10 mouse cellular contexts compared by ENCODE assay signal in the genomic region with DNA sequence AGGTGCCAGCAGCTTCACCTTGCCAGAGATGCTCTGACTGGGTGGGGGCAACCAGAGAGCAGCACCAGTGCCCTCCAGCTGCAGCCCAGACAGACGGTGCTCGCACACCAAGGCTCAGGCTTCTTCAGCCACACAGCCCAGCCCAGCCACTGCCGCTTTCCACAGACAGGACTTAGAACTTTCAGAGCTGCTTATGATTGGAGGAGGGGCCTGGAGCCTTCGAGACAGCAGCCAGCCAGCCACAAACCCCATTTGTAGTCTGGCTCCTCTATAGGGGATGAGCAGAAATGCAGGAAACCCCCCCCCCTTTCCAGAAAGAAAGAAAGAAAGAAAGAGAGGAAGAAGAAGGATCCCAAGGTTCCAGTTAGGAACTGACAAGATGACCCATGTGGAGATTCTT. TPM values are rescaled to one million over a fixed set of nuclear protein-coding genes. Genes with fewer than 3 reads are reported as not detected.
A peak's percentile ranks its signal among the peaks of the same experiment; 100 is the strongest.
DNase-seq lines count a peak whose midpoint lies in the region; ATAC-seq and TF ChIP-seq lines count a peak whose summit lies in the region.
"Had no signal": no experiment of that assay in that cellular context is flagged by ENCODE, and none has a peak within 500 bp of the region (broad histone marks: within the 10 kb centered on the region; RNA-seq: fewer than 3 reads in every experiment).

No protein-coding gene starts in this region.

- no peak overlapping the region for H3K4me3 ChIP-seq in layer of hippocampus, adult 2 months
- H3K4me3 ChIP-seq in cerebellum, adult 2 months (replicated peaks; ENCODE audit: insufficient read depth, low read depth, low read length), result no peak overlapping the region

- peak; percentile 55 for ATAC-seq in common myeloid progenitor, adult 5-6 weeks (replicated peaks; ENCODE audit: low read depth, poor library complexity, severe bottlenecking)

- H3K4me1 ChIP-seq in cerebellum, adult 2 months (ENCODE audit: control insufficient read depth, insufficient read depth, low read length), result peaks cover 9% of the 10 kb centered on the region; the same call in 1 of the 2 replicates

- peak; percentile 3 for DNase-seq in adrenal gland, postnatal 14 days
- no peak for DNase-seq in adrenal gland, adult 2 months
- no peak for DNase-seq in layer of hippocampus, adult 2 months (ENCODE audit: low spot score in 2 of 2)
- no peak for DNase-seq in layer of hippocampus, postnatal 14 days (ENCODE audit: low spot score in 2 of 2)
- peak; percentile 63 for DNase-seq in mesoderm, embryonic 11.5 days (ENCODE audit: low read depth, low spot score)
- no peak for DNase-seq in adrenal gland, postnatal 25 days
- DNase-seq in cerebellum, adult 2 months, result no peak

- peak; percentile 34; the same call in 1 of the 2 replicates for TF ChIP-seq CTCF in layer of hippocampus, adult 2 months (conservative IDR thresholded peaks at IDR 0.05)
- no peak for TF ChIP-seq CTCF in cerebellum, adult 2 months (IDR thresholded peaks at IDR 0.05; ENCODE audit: borderline replicate concordance, insufficient read depth, low read depth, low read length)

- H3K27ac ChIP-seq in layer of hippocampus, adult 2 months, result no peak overlapping the region
- H3K27ac ChIP-seq in cerebellum, adult 2 months (ENCODE audit: insufficient read depth, low read length), result no peak overlapping the region
- H3K27ac ChIP-seq: heart, embryonic 15.5 days; liver, embryonic 15.5 days had no signal

- WGBS in cerebellum, adult 2 months, result 49% methylated on average over 4 of the region's 4 CpGs

- no peak for TF ChIP-seq POLR2A in cerebellum, adult 2 months (IDR thresholded peaks at IDR 0.05; ENCODE audit: borderline replicate concordance, insufficient read depth, low read length)

- no peaks in the 10 kb centered on the region for H3K27me3 ChIP-seq in cerebellum, adult 2 months (ENCODE audit: control insufficient read depth, insufficient read depth, low read length)

RNA-seq across cellular contexts. Expression of gene Mrps23, which starts 11.6 kb away (rescaled TPM):
- 173 and 176 TPM in 2 replicates for total RNA-seq in adrenal gland, postnatal 14 days (2021)
- 100 to 1,000 TPM; 194 to 208 TPM for total RNA-seq in adrenal gland, adult 2 months (2021)
- 44.9 and 51.2 TPM in 2 replicates for polyA plus RNA-seq in adrenal gland, adult 2 months (2012; rRNA removed)
- total RNA-seq in layer of hippocampus, adult 2 months (2021), result 10 to 100 TPM; 64.9 to 65.6 TPM
- 10 to 100 TPM; 58.2 to 61.3 TPM for total RNA-seq in layer of hippocampus, postnatal 14 days (2021)
- 49.4 and 78.2 TPM in 2 replicates for total RNA-seq in common myeloid progenitor, adult 5-6 weeks (2017)
- 133 and 199 TPM in 2 replicates for total RNA-seq in adrenal gland, postnatal 25 days (2021)
- 90.0 and 90.4 TPM in 2 replicates for polyA plus RNA-seq in cerebellum, adult 2 months (2012; rRNA removed)

Comparison
In these comparisons a context has a peak if more than half of its experiments do, and no peak if none do; other contexts are left out.
1. DNase-seq: peak in adrenal gland, postnatal 14 days (single experiment) and mesoderm, embryonic 11.5 days (single experiment); none in adrenal gland, adult 2 months (single experiment), layer of hippocampus, adult 2 months (0 of 2), layer of hippocampus, postnatal 14 days (0 of 2), adrenal gland, postnatal 25 days (single experiment) and cerebellum, adult 2 months (0 of 2).